Mouse (Mus musculus) heart, embryonic 14.5 days (tissue): ENCODE data around the gene Acot4. TPM values are rescaled to one million over a fixed set of nuclear protein-coding genes. Genes with fewer than 3 reads are reported as not detected.
"Not testable (repeated sequence)": the region's sequence is repeated elsewhere in the genome, so short reads cannot be mapped to it uniquely, and the experiment has no call there.

Experiments
- ATAC-seq: fragments of 200-750 bp; cut with Nextera tagmentation; 2 replicates; pipeline ENCODE4 v1.8.0; 2017; ENCODE audit warnings: low read depth, moderate TSS enrichment; ENCODE audit not compliant: insufficient number of reproducible peaks, insufficient read depth, low FRiP score
- H3K27ac ChIP-seq, 2 experiments: fragments of 200-500 bp in 1 of 2; fragments of 300-500 bp in 1 of 2; sonication (generic) in 1 of 2; replicated peaks in 1 of 2; 2 replicates each; pipeline ENCODE4 v1.5.1; 2012 to 2014; ENCODE audit warnings: low read depth in 2 of 2, low read length in 2 of 2, control low read depth in 1 of 2, mild to moderate bottlenecking in 1 of 2, mixed read lengths in 1 of 2; ENCODE audit not compliant: control insufficient read depth in 1 of 2, insufficient read depth in 1 of 2
- H3K27me3 ChIP-seq: fragments of 300-500 bp; sonication (generic); 2 replicates; pipeline ENCODE4 v1.6.1; 2014; ENCODE audit warnings: mild to moderate bottlenecking, low read length, control low read depth; ENCODE audit not compliant: control insufficient read depth, insufficient read depth
- H3K36me3 ChIP-seq: fragments of 300-500 bp; sonication (generic); 2 replicates; pipeline ENCODE4 v1.6.1; 2014; ENCODE audit warnings: mild to moderate bottlenecking, control low read depth, low read length, mixed read lengths; ENCODE audit not compliant: control insufficient read depth, insufficient read depth
- H3K4me1 ChIP-seq, 2 experiments: fragments of 200-500 bp in 1 of 2; fragments of 300-500 bp in 1 of 2; sonication (generic) in 1 of 2; 2 replicates each; pipeline ENCODE4 v1.6.1; 2012 to 2014; ENCODE audit warnings: low read length in 2 of 2, control low read depth in 1 of 2, mixed read lengths in 1 of 2; ENCODE audit not compliant: control insufficient read depth in 2 of 2, insufficient read depth in 2 of 2
- H3K4me2 ChIP-seq: fragments of 300-500 bp; sonication (generic); 2 replicates; pipeline ENCODE4 v1.6.1; 2014; ENCODE audit warnings: mild to moderate bottlenecking, low read length
- H3K4me3 ChIP-seq, 2 experiments: fragments of 200-500 bp in 1 of 2; fragments of 300-500 bp in 1 of 2; sonication (generic) in 1 of 2; 2 replicates each; pipeline ENCODE4 v1.5.1; 2012 to 2014; ENCODE audit warnings: low read length in 2 of 2, mild to moderate bottlenecking in 2 of 2, control low read depth in 1 of 2, low read depth in 1 of 2, moderate library complexity in 1 of 2; ENCODE audit not compliant: control insufficient read depth in 1 of 2, insufficient read depth in 1 of 2
- H3K9ac ChIP-seq: fragments of 300-500 bp; sonication (generic); 2 replicates; pipeline ENCODE4 v1.6.1; 2014; ENCODE audit warnings: mild to moderate bottlenecking, low read length
- H3K9me3 ChIP-seq: fragments of 300-500 bp; sonication (generic); 2 replicates; pipeline ENCODE4 v1.6.1; 2016; ENCODE audit warnings: low read length, control low read depth; ENCODE audit not compliant: control insufficient read depth
- WGBS: fragments of 180-500 bp; shearing (Covaris S2); extraction: QIAGEN DNeasy Blood & Tissue Kit; methylation state at CpG from one replicate; pipeline ENCODE4 v1.1.7; 2014; 5-methylcytosine and 5-hydroxymethylcytosine counted together
- polyA plus RNA-seq: library from polyadenylated mRNA; unstranded; fragments of >200 nt; fragmentation: Nextera tagmentation; extraction: Ambion mirVana; gene quantifications from 2 replicates; pipeline ENCODE4 v1.2.1, GENCODE M21; 2014

The Acot4 gene
- 0.30 and 0.32 TPM in 2 replicates for polyA plus RNA-seq

DNA sequence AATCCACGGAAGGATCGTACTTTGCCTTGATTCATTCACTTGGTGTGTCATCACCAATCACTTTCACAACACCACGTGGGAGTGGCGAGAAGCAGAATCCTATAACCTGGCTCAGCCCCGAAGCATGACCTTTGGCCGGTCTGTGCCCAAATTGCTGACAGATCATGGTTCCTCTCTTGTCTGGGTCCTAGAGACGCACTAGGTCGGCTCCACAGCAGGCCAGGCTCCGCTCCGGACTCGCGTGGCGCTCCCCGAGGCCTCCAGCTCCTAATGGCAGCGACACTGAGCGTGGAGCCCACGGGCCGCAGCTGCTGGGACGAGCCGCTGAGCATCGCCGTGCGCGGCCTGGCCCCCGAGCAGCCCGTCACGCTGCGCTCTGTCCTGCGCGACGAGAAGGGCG lies at the start of gene Acot4:
Gene Acot4 (plus strand): TSS at position 139 of the 400 bp plus-strand sequence.
- 8% methylated on average over 24 of the region's 32 CpGs for WGBS
- H3K9me3 ChIP-seq, H3K36me3 ChIP-seq: not testable (repeated sequence)

DNA sequence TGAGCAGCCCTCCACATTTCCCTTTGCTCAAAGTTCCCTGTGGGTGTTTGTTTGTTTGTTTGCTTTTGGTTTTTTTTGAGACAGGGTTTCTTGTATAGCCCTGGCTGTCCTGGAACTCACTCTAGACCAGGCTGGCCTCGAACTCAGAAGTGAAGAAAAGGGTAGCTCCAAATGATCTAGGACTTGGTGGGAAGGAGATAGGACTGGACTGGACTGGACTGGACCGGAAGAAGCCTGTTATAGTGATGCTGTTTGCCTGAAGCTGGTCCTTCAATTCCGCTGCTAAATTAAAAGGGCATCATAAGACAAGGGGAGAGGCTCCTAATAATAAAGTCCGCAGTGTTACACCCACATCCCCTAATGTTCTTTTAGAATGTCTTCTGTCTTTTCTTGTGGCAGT lies 49.7 kb upstream of the Acot4 start:
- Histone ChIP-seq H3K4me3 (peak overlapping the region; percentile 66 to 92), H3K27ac (peak overlapping the region; percentile 98 to 100), H3K4me2 (peak overlapping the region; percentile 73), H3K4me1 (peaks cover 9 to 14% of the 10 kb centered on the region in 2 experiments; a peak in 3 of 4 replicates), H3K9ac (peak overlapping the region; percentile 92), H3K36me3 (peaks cover 20% of the 10 kb centered on the region), H3K9me3 (no peaks in the 10 kb centered on the region), H3K27me3 (no peaks in the 10 kb centered on the region)
- 67% methylated on average over 4 of the region's 4 CpGs for WGBS
- ATAC-seq: no peak

More for the DNA sequence above, at the start of gene Acot4:
- ATAC-seq, H3K4me1 ChIP-seq, H3K27ac ChIP-seq, H3K27me3 ChIP-seq: not testable (repeated sequence)
- Histone ChIP-seq H3K4me3 (peak within 1 kb of the TSS; percentile 41 to 49), H3K4me2 (peak within 1 kb of the TSS; percentile 73), H3K9ac (peak within 1 kb of the TSS; percentile 68)

DNA sequence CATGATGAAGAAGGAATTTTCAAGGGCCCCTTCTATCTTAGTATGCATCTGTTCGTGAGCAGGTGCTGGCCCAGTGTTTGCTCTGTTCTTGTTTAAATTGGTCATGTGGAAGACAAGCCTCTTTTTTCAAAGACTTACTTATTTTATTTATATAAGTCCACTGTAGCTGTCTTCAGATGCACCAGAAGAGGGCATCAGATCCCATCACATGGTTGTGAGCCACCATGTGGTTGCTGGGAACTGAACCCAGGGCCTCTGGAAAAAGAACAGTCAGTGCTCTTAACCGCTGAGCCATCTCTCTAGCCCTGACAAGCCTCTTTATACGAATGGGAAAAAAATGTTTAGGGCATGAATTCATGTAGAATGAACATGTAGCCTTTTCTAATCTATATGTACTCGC lies 48.8 kb upstream of the Acot4 start:
- Histone ChIP-seq H3K4me1 (peaks cover 9 to 14% of the 10 kb centered on the region in 2 experiments; a peak in 3 of 4 replicates), H3K27me3 (no peaks in the 10 kb centered on the region), H3K36me3 (peaks cover 29% of the 10 kb centered on the region), H3K9me3 (no peaks in the 10 kb centered on the region), H3K4me3 (no peak overlapping the region; a peak in 2 of 4 replicates), H3K27ac (no peak overlapping the region), H3K9ac (no peak overlapping the region), H3K4me2 (peak overlapping the region; percentile 73; the same call in 1 of the 2 replicates)
- WGBS: 94% methylated on average over 4 of the region's 4 CpGs
- ATAC-seq: no peak

DNA sequence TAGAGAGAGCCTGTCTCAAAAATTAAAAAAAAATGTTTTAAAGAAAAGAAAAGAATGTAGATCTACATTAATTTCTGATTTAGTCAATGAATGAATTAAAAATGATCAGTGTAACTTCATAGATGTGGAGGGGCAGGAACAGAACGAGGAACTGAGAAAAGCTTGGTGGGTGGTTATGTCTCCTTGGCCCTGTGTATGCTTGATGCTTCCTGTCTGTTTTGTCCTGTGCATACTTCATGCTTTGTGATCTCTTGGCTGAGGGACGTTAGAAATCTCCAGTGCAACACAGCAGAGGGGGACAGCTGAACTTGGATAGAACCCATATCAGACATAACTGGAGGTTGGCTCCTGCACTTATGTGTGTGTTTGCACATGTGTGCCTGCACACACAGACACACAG lies 41.0 kb upstream of the Acot4 start:
- no peak overlapping the region for H3K27ac ChIP-seq
- 63% methylated on average over 2 of the region's 2 CpGs for WGBS
- peaks cover 14 to 22% of the 10 kb centered on the region in 2 experiments for H3K4me1 ChIP-seq
- no peak overlapping the region for H3K4me3 ChIP-seq
- no peak for ATAC-seq
- H3K27me3 ChIP-seq: no peaks in the 10 kb centered on the region
- H3K9me3 ChIP-seq: peaks cover 7% of the 10 kb centered on the region
- no peak overlapping the region for H3K9ac ChIP-seq
- H3K36me3 ChIP-seq: peaks cover 19% of the 10 kb centered on the region
- no peak overlapping the region for H3K4me2 ChIP-seq

DNA sequence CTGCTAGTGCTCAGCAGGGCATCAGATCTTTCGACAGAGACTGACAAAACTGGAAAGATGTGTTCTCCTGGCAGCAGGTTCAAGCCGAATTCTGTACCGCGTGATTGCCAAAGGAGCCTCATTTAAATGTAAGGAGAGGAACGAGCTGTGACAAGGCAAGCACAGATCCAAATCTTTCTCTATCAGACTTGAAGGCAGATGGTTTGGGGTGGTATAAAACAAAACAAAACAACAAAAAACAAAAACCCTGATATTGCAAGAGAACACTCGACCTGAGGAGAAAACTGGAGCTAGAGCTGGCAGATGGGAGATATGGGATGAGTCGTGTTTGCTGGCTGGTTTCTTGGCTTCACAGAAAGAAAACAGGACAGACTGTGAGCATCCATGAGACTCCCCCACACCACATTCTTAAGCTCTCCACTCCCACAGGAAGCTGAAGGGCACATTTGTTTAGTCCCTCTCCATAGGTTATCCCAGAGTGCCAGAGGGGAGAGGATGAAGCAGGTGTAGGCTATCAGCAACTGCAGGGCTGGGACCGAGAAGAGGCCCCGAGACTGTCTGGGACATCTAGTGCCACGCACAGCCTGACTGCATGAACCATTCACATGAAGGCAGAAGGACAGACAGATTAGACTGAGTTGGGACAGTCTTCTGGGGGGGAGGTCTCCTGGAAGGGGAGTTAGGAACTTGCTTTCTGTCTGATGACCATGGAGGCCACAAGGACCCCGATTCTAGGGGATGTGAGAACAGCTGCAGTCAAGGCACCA lies 39.7 kb upstream of the Acot4 start:
- 45% methylated on average over 11 of the region's 11 CpGs for WGBS
- Histone ChIP-seq H3K9ac (0 out of 2 replicates have a peak overlapping the region, but pooled peaks have one; percentile 0), H3K27ac (peak overlapping the region; percentile 4 to 41; a peak in 2 of 4 replicates), H3K4me2 (no peak overlapping the region), H3K9me3 (peaks cover 10% of the 10 kb centered on the region), H3K4me3 (no peak overlapping the region), H3K36me3 (peaks cover 10% of the 10 kb centered on the region; the same call in 1 of the 2 replicates), H3K4me1 (peaks cover 14 to 22% of the 10 kb centered on the region in 2 experiments), H3K27me3 (no peaks in the 10 kb centered on the region)
- ATAC-seq: no peak

DNA sequence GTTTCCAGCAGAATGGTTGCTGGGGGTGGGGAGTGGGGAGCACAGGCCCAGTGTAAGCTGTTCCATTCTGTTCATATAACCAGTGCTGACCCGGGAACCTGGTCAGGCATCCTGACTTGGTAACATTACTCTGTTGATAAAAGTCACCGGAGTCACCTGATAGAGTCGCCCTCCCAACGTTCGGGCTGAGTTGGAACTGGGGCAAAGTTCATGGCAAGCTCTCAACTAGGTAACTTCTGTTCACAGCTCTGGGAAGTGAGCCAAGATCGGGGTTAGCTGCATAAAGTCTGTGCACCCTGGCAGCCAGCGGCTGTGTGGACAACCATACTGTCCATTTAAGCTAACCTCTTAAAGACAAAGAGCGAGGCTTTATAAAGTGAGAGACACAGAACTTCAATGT lies 38.9 kb upstream of the Acot4 start:
- H3K27ac ChIP-seq: peak overlapping the region; percentile 66 to 76
- ATAC-seq: peak; percentile 65
- H3K27me3 ChIP-seq, H3K9me3 ChIP-seq, H3K9ac ChIP-seq, H3K36me3 ChIP-seq, H3K4me3 ChIP-seq: not testable (repeated sequence)
- peaks cover 14 to 22% of the 10 kb centered on the region in 2 experiments for H3K4me1 ChIP-seq
- peak overlapping the region; percentile 43; the same call in 1 of the 2 replicates for H3K4me2 ChIP-seq
- WGBS: 11% methylated on average over 8 of the region's 8 CpGs

DNA sequence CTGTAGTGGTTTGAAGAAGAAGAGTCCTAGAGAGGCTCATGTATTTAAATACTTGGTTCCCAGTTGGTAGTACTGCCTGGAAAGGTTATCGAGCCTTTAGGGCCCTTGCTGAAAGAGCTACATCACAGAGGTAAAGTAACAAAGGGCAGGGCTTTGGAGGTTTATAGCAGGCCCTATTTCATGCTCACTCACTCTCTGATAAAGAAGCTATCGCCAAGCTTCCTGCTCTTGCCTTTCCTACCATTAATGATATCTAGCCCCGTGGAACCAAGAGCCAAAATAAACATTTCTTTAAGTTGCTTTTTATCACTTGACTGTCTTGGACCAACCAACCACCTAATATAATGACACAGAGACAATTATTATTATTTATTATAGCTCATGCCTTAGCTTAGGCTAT lies 37.8 kb upstream of the Acot4 start:
- Histone ChIP-seq H3K4me3 (no peak overlapping the region), H3K9ac (no peak overlapping the region), H3K4me1 (peaks cover 14 to 22% of the 10 kb centered on the region in 2 experiments), H3K4me2 (no peak overlapping the region), H3K9me3 (peaks cover 10% of the 10 kb centered on the region), H3K27ac (peak overlapping the region in 1 of 2 experiments; percentile 76; a peak in 1 of 4 replicates), H3K27me3 (no peaks in the 10 kb centered on the region), H3K36me3 (no peaks in the 10 kb centered on the region)
- WGBS: 63% methylated on average over 3 of the region's 3 CpGs
- no peak for ATAC-seq
